Mouse (Mus musculus) CH12.LX (cell line): ENCODE measurements around the gene Cryzl2. TPM values are rescaled to one million over a fixed set of nuclear protein-coding genes. Genes with fewer than 3 reads are reported as not detected.

Source experiments
- DNase-seq: peaks from one replicate; pipeline ENCODE4 v3.0.0-alpha.2; 2013; ENCODE audit errors: extremely low read depth
- H3K27ac ChIP-seq: 2 replicates; pipeline ENCODE4 v1.5.1; 2012; ENCODE audit warnings: low read depth, mild to moderate bottlenecking, control low read depth, moderate library complexity; ENCODE audit not compliant: insufficient read depth
- H3K27me3 ChIP-seq: replicated peaks from 2 replicates; pipeline ENCODE3; 2012; ENCODE audit warnings: inconsistent platforms
- H3K36me3 ChIP-seq, 2 experiments: replicated peaks in 1 of 2; 2 replicates each; pipeline versions ENCODE3 to v1.6.1; 2012; ENCODE audit warnings: inconsistent platforms in 1 of 2, low read length in 1 of 2, mild to moderate bottlenecking in 1 of 2, mixed read lengths in 1 of 2, moderate library complexity in 1 of 2; ENCODE audit not compliant: control insufficient read depth in 1 of 2, insufficient read depth in 1 of 2
- H3K4me1 ChIP-seq, 2 experiments: 2 replicates each; pipeline ENCODE4 v1.6.1; 2012; ENCODE audit warnings: inconsistent platforms in 1 of 2, moderate library complexity in 1 of 2; ENCODE audit not compliant: insufficient read depth in 2 of 2, control insufficient read depth in 1 of 2
- H3K4me2 ChIP-seq: 2 replicates; pipeline ENCODE4 v1.6.1; 2012; ENCODE audit warnings: low read depth, mild to moderate bottlenecking, control low read depth; ENCODE audit not compliant: poor library complexity, insufficient read depth, severe bottlenecking
- H3K4me3 ChIP-seq, 3 experiments: fragments of 150-350 bp in 1 of 3; sonication (generic) in 1 of 3; replicated peaks in 1 of 3; 2 replicates each; pipeline versions ENCODE3 to v1.5.1; 2011 to 2012; ENCODE audit warnings: low read depth in 2 of 3, low read length in 2 of 3, mild to moderate bottlenecking in 2 of 3, moderate library complexity in 2 of 3, control low read depth in 1 of 3, improper control_type of control experiment in 1 of 3, inconsistent platforms in 1 of 3, mixed read lengths in 1 of 3; ENCODE audit not compliant: poor library complexity in 1 of 3
- H3K79me2 ChIP-seq: replicated peaks from 2 replicates; pipeline ENCODE4 v1.6.1; 2012; ENCODE audit warnings: mild to moderate bottlenecking, moderate library complexity; ENCODE audit not compliant: control insufficient read depth, poor library complexity, insufficient read depth, severe bottlenecking; ENCODE audit errors: extremely low read depth
- H3K9ac ChIP-seq: 2 replicates; pipeline ENCODE4 v1.6.1; 2012; ENCODE audit warnings: low read depth, mild to moderate bottlenecking, control low read depth, moderate library complexity; ENCODE audit not compliant: insufficient read depth
- H3K9me3 ChIP-seq: replicated peaks from 2 replicates; pipeline ENCODE3; 2012; ENCODE audit warnings: low read length, inconsistent platforms, mixed read lengths
- ELF1 ChIP-seq: IDR thresholded peaks from 2 replicates; pipeline ENCODE4 v1.6.1; 2014; ENCODE audit warnings: low read depth, mild to moderate bottlenecking, inconsistent platforms, low read length, improper control_type of control experiment
- EP300 ChIP-seq: IDR thresholded peaks from 2 replicates; pipeline ENCODE4 v1.6.1; 2011; ENCODE audit warnings: low read length, improper control_type of control experiment
- ETS1 ChIP-seq: conservative IDR thresholded peaks from 2 replicates; pipeline ENCODE4 v1.6.1; 2012; ENCODE audit warnings: low read depth, mild to moderate bottlenecking, inconsistent platforms, low read length, improper control_type of control experiment, moderate library complexity
- HCFC1 ChIP-seq: IDR thresholded peaks from 2 replicates; pipeline ENCODE4 v1.6.1; 2012; ENCODE audit warnings: low read depth, mild to moderate bottlenecking, inconsistent platforms, low read length, improper control_type of control experiment
- JUND ChIP-seq: conservative IDR thresholded peaks from 2 replicates; pipeline ENCODE4 v1.6.1; 2011; ENCODE audit warnings: low read depth, low read length, improper control_type of control experiment
- MAFK ChIP-seq: IDR thresholded peaks from 2 replicates; pipeline ENCODE4 v1.6.1; 2011; ENCODE audit warnings: low read length, improper control_type of control experiment; ENCODE audit not compliant: insufficient replicate concordance
- NELFE ChIP-seq: IDR thresholded peaks from 2 replicates; pipeline ENCODE4 v1.6.1; 2011; ENCODE audit warnings: low read depth, low read length, improper control_type of control experiment
- PAX5 ChIP-seq: IDR thresholded peaks from 2 replicates; pipeline ENCODE4 v1.6.1; 2012; ENCODE audit warnings: low read length, inconsistent platforms, mixed read lengths
- POLR2A ChIP-seq: IDR thresholded peaks from 2 replicates; pipeline ENCODE4 v1.6.1; 2011; ENCODE audit warnings: low read depth, mild to moderate bottlenecking, improper control_type of control experiment, low read length
- RCOR1 ChIP-seq: conservative IDR thresholded peaks from 2 replicates; pipeline ENCODE4 v1.6.1; 2012; ENCODE audit warnings: low read depth, mild to moderate bottlenecking, inconsistent platforms, low read length, improper control_type of control experiment
- TBP ChIP-seq: conservative IDR thresholded peaks from 2 replicates; pipeline ENCODE4 v1.6.1; 2011; ENCODE audit warnings: low read depth, low read length, improper control_type of control experiment
- TCF12 ChIP-seq: IDR thresholded peaks from 2 replicates; pipeline ENCODE4 v1.6.1; 2014; ENCODE audit warnings: low read depth, mild to moderate bottlenecking, inconsistent platforms, low read length, improper control_type of control experiment
- USF2 ChIP-seq: conservative IDR thresholded peaks from 2 replicates; pipeline ENCODE4 v1.6.1; 2011; ENCODE audit warnings: low read depth, low read length, improper control_type of control experiment
- ZC3H11A ChIP-seq: IDR thresholded peaks from 2 replicates; pipeline ENCODE4 v1.6.1; 2012; ENCODE audit warnings: low read depth, mild to moderate bottlenecking, inconsistent platforms, low read length, improper control_type of control experiment
- ZMIZ1 ChIP-seq: IDR thresholded peaks from 2 replicates; pipeline ENCODE4 v1.6.1; 2012; ENCODE audit warnings: low read depth, mild to moderate bottlenecking, inconsistent platforms, low read length, improper control_type of control experiment
- ZNF384 ChIP-seq: IDR thresholded peaks from 2 replicates; pipeline ENCODE4 v1.6.1; 2012; ENCODE audit warnings: low read depth, low read length, improper control_type of control experiment, inconsistent platforms
- dilution Hi-C: fragments of 300-500 bp; cut with MboI; formaldehyde crosslinking; loops from 2 replicates; pipeline ENCODE4 v1.14.3; 2020; ENCODE audit warnings: low sequenced_read_pairs; ENCODE audit not compliant: extremely low pct_unique_long_range_greater_than_20kb, extremely low pct_ligation_motif_present
- in situ Hi-C: fragments of 300-500 bp; cut with MboI; formaldehyde crosslinking; loops from 3 replicates; pipeline ENCODE4 v1.14.3; 2019; ENCODE audit warnings: low sequenced_read_pairs, low pct_ligation_motif_present, low pct_unique_long_range_greater_than_20kb, mixed read lengths
- polyA plus RNA-seq: library from polyadenylated mRNA; unstranded; fragments of >175 nt; gene quantifications from 2 replicates; pipeline ENCODE4 v1.2.1, GENCODE M21; 2012; ENCODE audit warnings: low read depth; ENCODE audit not compliant: insufficient read length
- total RNA-seq, 2 experiments: library from RNA; depleted of rRNA; stranded (reverse); fragments of 300-350 nt in 1 of 2; fragments of >200 nt in 1 of 2; gene quantifications; 2 replicates each; pipeline ENCODE4 v1.2.3; 2012 to 2014

Gene Cryzl2
- total and polyA plus RNA-seq, 3 experiments: 22.5 to 41.0 (median 25.0) TPM

GRCm38 (mm10) chr1:157454876-157455275 is 3.5 kb upstream of the Cryzl2 start:
- Histone ChIP-seq H3K36me3 (no peaks in the 10 kb centered on the region), H3K79me2 (no peaks in the 10 kb centered on the region), H3K4me2 (no peak overlapping the region), H3K9me3 (no peaks in the 10 kb centered on the region), H3K4me1 (peaks cover 3 to 22% of the 10 kb centered on the region in 2 experiments; a peak in 3 of 4 replicates), H3K27ac (no peak overlapping the region), H3K4me3 (no peak overlapping the region), H3K9ac (no peak overlapping the region)
- no peak for DNase-seq
- in situ Hi-C loops (loop anchor here (10.0 kb wide), 1 partner anchor 710 kb away; no protein-coding TSS in a partner anchor), dilution Hi-C loops (no loop called here)
- TF ChIP-seq TBP (no peak), POLR2A (no peak), JUND (no peak), ZMIZ1 (no peak), PAX5 (no peak), ZC3H11A (no peak), ETS1 (no peak), RCOR1 (no peak), HCFC1 (no peak), EP300 (no peak), ZNF384 (no peak), NELFE (no peak)
- TF ChIP-seq, all 38 proteins: peak for 0
- no peaks in the 10 kb centered on the region for H3K27me3 ChIP-seq

GRCm38 (mm10) chr1:157457789-157458188 is 588 bp upstream of the Cryzl2 start:
- Histone ChIP-seq H3K27ac (no peak overlapping the region), H3K4me3 (peak overlapping the region in 1 of 3 experiments; percentile 76), H3K79me2 (no peaks in the 10 kb centered on the region), H3K27me3 (no peaks in the 10 kb centered on the region), H3K4me1 (peaks cover 3 to 18% of the 10 kb centered on the region in 2 experiments; a peak in 3 of 4 replicates), H3K4me2 (no peak overlapping the region), H3K9ac (peak overlapping the region; percentile 20; the same call in 1 of the 2 replicates), H3K36me3 (peaks cover 6 to 17% of the 10 kb centered on the region in 2 experiments), H3K9me3 (no peaks in the 10 kb centered on the region)
- in situ Hi-C loops (loop anchor here (10.0 kb wide), 1 partner anchor 713 kb away; no protein-coding TSS in a partner anchor), dilution Hi-C loops (no loop called here)
- TF ChIP-seq ELF1: no peak
- TF ChIP-seq MAFK: no peak
- TF ChIP-seq ZNF384: no peak
- no peak for TF ChIP-seq USF2
- no peak for TF ChIP-seq TCF12
- DNase-seq: no peak
